Mouse (Mus musculus) skeletal muscle tissue, adult 2 months (tissue): ENCODE results near the gene Gm12216.
"Not testable (repeated sequence)": the region's sequence is repeated elsewhere in the genome, so short reads cannot be mapped to it uniquely, and the experiment has no call there.

Source experiments
- DNase-seq: peaks from one replicate; pipeline ENCODE4 v3.0.0-alpha.2; 2012; ENCODE audit warnings: low read depth, low spot score

Gene Gm12216

DNA sequence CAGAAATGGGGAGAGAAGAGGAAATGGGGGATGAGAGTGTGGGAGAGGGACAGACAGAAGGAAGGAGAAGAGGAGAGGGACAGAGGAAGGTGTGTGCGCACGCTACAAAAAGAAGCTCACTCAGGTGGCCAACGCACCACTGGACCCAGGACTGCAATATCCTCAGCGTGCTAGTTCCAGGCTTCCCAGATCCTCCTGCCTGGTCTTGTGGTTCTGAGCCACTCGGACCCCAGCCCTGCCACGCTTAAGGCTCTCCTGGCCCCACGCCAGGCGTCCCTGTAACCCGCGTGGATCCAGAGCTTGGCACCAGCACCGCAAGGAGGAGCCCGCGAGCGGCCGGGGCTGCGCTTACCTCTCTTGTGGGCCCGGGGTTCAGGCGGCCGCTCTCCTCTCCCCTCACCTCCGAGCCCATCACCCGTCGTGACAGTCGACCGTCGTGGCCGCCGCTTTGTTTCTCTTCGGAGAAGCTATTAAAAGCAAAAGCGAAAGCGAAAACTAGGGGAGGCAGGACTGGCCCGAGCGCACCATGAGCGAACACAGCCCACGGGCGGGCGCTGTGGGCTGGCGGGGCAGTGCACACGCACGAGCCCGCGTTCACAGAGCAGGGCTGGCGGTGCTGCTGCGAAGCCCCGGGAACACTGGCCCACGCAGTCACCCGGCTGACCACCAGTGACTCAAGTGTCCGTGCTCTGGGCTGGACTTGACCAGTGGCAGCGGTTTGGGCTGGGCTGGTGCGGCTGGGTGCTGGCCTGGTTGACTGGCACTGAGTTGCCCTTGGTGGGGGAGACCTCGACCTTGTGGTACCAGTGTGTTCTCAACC, at the start of gene Gm12216:
Gene Gm12216, minus strand, starts transcription at position 496 of the 820 bp plus-strand sequence.
- peak; percentile 36 for DNase-seq

DNA sequence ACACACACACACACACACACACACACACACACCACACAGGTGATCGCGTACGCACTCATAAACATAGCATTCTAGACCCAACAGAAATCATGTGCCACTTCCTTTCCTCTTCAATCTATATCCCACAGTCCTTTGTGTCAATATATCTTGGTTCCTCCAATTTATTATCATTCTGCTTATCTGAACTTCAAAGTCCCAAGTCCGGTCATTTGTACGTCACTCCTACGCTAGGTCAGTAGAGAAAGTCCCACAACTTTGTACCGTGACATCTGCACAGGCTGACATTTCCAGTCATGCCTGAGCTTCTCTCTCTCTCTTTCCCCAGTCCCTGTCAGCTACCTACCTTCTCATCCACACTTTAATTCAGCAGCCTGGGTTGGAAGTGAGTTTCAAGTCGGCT, 49.6 kb upstream of the Gm12216 start:
- no peak for DNase-seq

DNA sequence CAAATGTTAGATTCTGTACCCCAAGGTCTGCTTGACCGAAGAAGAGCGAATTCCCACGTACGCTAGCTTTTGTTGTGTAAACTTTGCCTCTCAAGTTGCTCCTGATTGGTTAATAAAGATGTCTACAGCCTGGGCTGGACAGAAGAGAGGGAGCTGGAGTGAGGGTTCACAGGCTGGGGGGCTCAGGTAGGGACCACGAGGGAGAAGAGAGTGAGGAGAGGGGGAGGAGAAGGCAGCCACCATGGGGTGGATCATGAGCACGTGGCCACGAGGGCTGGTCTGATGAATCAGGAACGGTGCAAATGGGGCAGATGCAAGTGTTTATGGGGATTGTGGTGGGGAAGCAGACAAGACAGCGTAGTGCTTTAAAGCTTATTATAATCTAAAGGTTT, 45.5 kb upstream of the Gm12216 start:
- no peak for DNase-seq

DNA sequence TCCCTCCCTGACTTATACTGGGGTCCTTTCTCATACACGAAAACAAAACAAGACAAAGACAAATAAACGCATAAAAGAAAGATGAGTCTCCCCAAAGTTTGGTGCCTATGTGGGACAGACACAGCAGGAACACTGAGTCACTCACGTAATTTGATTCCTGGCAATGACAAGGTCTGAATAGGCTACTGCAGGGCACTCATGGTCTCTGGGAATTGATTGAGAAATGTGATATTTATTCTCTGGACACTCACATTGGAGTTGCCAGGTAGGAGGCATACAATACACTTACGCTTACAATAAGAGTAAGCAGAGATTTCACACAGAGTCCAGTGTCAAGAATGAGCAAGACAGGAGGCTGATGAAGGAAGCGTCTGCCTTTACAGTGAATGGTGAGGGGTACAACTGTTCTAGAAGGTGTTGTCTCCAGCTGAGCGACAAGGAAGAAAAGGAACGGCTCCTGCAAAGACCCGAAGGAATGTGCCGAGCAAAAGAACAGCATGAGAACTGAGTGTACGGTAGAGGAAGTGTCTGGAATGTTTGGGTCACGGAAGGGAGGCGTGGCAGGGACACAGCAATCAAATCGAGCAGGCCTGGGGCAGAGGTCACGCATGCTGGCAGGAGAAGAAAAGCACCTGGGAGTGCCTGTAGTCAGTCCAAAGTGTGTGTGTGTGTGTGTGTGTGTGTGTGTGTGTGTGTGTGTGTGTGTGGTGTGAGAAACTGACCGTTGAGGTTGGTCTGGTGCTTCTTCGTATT, 44.9 kb upstream of the Gm12216 start:
- DNase-seq, result no peak

DNA sequence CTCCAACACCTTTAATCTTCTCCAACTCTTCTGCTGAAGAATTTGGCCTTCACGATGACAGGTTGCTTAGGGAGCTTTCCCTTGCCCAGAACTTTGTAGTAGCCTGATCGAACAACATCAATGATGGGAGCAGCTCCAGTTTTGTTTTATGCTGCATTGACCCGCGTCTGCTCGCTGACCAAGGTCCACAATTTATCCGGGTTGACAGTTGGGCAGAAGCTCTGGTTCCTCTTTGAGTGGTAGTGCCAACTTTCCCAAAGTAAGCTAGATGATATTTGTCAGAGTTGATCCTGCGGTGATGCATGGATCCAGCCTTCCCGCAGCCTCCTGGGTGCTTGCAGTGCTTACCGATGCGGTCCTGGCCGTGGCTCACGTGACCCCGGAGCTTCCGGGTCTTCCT, 43.7 kb upstream of the Gm12216 start:
- DNase-seq, result no peak

DNA sequence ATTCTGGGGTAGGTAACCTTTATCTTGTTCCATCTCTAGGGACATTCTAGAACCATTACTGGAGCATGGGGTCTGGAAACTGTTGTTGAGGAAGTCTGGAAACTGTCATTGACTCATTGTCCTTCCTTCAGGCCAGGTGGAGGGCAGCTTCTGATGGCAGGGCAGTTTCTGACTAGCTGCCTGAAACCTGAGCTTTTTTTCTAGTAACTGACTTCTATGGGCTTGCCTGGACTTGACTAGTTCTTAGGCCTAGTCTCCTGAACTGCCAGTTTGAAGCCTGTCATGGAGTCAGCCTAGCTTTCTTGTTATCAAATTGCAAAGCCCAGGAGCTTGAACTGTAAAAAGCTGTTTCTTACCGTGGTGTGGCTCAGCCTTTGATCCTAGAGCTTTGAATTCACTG, 41.9 kb upstream of the Gm12216 start:
- no peak for DNase-seq

DNA sequence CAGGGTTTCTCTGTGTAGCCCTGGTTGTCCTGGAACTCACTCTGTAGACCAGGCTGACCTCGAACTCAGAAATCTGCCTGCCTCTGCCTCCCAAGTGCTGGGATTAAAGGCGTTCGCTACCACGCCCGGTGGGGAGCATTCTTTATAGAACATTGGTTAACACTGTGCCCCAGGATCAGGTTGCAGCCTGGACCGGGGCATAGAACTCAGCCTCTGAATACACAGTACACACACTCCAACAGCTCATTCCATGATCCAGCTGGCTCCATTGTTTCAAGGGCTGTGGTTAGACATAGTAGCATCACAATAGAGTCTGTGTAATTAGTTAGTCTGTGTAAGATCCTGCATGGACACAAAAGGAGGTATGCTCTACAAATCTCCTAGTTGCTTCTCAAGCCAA, 40.9 kb upstream of the Gm12216 start:
- DNase-seq, result no peak

DNA sequence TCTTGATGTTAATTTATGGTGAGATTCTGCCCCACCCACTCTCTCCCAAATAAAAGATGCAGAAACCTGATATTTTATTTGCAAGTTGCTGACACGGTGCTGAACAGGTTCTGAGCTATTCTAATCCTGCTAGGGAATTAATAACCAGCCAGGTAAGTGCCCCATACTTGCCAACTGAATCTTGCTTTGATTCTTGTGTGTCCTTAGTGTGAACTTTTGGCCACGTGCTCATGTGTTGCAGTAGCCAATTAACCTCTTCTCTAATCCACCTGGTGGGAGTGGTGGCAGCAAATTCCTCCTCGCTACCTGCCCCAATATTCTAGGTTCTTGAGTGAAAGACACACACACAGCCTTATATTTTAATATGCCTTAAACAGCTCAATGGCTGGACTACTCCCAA, 39.9 kb upstream of the Gm12216 start:
- DNase-seq, result no peak

DNA sequence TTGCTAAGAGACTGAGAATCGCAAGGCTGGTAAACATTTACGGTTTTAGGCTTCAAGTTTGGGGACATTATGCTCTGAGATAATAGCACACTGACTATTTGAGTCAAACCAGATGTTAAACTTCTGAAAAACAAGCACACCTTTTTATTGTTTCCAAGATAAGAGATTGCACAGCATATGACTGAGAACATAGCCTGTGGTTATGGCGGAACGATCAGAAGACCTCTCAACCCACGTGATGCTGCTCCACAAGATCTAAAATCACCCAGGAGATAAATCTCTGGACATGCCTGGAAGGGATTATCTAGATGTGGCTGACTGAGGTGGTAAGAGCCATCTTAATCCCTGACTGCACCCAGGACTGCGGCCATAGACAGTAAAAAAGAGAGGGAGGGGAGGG, 37.9 kb upstream of the Gm12216 start:
- DNase-seq, result no peak

DNA sequence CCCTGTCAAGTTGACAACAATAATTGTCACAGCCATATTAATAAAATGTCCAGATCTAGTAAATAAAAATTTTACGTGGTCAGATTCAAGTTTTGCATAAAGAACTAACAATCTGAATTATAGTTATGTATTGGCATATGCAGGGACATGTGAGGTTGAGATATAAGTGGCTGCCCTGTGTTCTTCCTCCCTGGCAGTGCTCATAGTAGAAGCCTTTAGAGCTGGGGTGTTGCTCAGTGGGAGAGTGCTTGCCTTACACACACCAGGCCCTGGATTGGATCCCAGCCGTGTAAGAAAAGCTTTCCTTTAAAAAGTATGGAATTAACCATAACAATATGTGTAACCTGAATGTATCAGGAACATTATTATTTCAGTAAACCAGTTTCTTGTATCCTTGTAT, 34.4 kb upstream of the Gm12216 start:
- no peak for DNase-seq

DNA sequence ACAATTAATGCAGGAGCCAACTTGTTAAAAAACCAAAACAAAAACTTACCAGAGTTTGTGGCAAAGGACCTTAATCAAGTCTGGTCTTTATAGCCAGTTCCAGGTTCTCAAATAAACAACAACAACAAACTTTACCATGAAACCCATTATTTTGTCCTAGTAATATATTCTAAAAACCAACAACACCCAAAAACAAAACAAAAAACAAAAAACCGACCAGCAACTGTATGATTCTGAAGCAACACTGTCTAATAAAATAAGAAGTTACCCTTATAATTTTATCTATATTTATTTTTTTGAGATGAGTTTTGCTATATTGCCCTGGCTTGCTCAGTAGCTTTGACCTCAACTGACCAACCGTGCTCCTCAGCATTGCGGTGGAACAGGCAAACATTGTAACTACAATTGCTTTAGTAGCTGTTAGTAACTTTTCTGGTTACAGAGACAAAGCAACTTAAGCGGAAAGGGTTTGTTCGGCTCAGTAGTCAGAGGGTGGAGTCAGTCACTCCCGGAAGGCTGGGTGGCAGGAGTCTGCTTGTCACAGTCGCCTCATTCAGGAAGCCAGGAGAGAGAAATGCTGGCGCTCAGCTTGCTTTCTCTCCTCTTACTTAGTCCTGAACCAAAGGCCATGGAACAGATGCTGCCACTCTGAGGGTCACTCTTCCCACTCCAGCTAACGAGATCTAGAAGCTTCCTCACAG, 33.8 kb upstream of the Gm12216 start:
- peak; percentile 31 for DNase-seq

DNA sequence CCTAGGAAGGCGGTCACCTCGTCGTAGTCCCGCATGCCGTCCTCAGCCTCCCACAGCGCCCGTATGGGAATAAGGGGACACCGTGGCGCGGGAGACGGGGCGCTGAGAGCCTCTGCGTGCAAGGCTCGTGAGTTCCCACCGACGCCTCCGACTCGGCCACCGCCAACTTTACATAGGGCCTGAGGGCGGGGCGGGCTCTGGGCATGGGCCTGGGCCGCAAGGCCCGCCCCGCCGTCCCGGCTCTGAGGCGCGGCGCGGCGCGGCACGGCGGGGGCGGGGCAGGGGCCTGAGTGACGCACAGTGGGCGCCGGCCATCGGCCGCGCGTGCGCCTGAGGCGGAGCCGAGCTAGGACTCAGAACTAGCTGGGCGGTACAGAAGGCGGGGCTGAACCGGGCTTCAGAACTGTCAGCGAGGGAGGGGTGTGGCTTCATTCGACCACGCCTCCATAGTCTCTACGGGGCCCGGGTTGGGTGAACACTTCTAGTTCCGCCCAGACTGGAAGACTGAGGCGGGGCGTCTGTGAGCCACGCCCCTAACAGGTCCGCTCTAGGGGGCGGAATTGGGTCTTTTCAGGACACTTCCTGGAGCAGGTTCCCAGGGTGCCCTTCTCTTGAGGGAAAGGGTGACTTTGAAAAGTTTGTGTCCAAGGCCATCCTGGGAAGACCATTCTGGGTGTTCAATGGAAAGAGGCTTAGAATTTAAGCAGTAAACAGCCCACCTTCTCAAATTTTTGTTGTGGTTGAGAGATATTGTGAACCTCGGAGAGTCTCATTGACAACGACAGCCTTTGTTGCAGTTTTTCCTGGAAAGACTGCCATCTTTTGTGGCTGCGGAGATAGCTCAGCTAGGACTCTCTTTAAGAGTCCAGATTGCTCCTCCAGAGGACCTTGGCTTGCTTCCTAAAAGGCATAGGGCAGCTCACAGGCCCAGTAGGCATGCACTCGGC, 32.7 kb upstream of the Gm12216 start, which contains the start of gene Slc22a5:
Gene Slc22a5, minus strand, starts transcription at position 156 of the 947 bp plus-strand sequence.
- DNase-seq, result peak; percentile 99

DNA sequence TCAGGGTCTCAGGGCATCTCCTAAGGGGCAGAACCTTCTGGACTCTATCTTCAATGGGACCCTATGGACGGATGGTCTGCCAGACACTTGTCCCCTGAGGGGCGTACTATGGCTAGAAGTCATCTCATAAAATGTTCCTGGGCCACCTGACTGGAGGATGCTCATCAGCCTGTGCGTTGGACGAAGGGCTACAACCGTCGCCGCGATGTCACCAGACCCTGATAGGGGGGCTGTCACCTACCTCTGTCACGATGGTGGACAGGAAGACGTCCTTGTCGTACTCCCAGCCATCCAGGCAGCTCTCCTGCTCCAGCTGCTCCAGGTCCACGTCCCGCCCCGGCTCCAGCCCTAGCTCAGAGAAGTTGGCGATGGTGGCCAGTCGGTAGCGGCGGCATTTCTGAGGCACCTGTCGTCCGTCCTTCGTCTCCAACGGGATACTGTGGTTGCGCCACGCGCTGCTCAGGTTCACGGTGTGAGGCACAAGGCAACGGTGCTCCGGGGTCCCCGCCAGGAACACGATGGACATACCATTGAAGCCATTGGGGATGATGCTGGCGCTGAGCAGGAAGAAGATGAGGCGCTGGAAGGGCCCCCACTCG, 31.9 kb upstream of the Gm12216 start:
- DNase-seq, result peak; percentile 40

DNA sequence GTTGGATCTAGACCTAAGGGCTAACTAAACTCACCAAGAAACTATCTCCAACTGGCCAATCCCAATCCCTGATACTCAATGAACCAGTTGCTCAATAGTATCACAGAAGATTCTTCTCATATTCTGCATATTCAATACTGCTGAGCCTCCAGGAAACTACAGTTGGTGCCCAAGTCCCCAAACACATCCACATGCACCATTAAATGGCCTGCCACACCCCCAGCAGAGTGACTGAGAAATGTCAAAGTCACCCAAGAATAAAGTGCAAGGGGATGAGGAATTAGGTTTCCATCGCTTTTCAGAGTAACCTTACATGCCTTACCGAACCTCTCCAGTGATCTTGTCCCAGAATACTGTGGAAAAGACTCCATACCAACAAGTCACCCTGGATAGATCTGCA, 31.2 kb upstream of the Gm12216 start:
- DNase-seq, result no peak

DNA sequence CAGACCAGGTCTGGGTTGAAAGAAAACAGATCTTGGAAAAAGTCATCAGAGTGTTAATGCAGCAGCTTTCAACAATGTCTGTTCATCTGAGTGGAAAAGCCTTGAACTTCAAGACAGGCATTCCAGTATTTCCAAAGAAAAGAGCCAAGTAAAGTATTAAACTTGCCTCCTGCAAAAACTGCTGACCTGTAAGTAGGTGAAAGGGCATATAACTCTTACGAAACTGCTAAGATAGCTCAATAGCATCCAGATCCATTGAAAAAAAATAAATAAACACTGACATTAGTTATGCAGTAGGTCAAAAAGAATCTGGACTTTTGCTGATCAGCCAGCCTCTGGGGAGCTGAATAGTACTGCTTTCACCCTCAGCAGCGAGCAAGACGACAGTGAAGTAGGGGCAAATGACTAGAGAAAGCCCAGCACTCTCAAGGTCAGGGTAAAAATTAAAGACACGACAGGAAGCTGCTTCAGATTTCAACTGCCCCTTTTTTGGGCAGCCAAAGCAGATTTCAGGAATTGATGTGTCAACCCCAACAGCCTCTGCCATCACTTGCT, 30.1 kb upstream of the Gm12216 start:
- no peak for DNase-seq

DNA sequence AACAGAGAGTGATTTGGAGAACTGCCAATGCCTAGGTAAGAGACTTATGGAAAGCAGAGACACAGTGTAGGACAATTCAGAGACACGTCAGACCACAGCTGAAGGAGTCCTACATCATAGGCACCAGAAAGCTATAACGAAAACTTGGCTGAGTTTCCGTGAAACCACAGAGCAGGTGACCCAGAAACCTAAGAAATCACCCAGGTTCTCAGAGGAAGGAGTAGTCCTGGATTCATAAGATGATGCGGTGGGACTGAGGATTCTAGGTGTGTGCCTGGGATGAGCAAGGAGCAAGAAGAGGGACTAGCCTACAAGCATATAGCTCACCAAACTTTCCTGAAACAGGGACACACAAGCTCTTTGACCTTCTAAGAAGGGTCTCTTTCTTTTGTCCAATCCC, 29.2 kb upstream of the Gm12216 start:
- no peak for DNase-seq

DNA sequence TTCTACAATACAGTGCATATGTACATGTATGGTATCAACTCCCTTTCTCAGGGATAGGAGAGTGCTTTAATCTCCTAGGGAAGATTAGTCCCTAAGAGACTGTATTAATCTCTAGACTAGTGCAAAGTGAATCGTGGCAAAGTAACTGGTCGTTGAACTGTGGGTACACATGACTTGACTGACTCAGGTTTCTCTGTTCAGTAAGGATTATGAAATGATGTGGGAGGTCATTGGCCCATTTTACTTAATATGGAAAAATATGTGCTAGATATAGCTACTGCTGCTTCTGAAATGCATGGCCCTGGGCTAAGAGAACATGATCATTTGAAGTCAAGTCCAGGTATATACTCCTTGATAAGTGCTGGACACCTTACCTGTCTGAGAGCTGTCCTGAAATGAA, 24.2 kb upstream of the Gm12216 start:
- DNase-seq, result no peak

DNA sequence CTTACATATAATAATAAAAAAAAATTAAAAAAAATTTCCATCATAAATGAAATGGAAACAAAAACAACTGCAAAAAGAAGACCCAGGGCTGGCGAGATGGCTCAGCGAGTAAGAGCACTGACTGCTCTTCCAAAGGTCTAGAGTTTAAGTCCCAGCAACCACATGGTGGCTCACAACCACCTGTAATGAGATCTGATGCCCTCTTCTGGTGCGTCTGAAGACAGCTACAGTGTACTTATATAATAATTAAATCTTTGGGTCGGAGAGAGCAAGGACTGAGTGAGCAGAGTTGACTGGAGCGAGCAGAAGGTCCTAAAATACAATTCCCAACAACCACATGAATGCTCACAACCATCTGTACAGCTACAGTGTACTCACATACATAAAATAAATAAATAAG, 19.0 kb upstream of the Gm12216 start:
- not testable (repeated sequence) for DNase-seq

DNA sequence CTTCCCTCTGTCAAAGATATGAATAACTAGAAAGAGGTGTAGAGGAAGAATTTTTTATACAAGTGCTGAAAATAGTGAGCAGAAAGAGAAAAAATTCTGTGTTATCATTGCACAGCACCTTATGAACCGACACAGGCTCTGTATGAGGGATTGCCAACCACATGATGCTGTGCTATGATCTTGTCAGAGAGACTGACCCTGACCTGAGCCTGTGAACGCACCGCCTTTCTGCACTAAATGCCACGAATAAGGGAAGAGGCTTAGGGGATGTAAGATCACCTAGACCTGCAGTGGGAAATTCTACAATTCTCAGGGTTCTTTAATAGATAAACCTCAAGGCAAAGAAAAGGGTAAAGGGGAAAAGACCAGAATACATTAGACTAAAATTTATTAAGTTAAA, 17.4 kb upstream of the Gm12216 start:
- DNase-seq, result no peak

DNA sequence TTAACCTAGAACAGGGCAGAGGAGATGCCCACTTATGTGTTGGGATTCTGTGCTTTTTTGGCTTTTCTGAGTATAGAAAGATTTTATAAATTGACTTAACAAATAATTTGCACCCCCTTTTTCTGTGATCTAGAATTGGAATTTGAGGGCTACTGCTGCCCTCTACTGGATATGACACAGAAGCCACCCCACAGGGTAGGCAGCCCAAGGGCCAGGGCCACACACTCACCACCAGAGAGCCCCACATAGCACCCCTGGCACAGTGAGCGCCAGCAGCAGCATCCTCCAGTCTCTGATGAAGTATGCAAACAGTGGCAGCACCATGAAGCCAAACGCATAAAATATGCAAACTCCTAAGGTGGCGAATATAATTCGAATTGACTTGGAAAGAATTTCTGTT, 15.7 kb upstream of the Gm12216 start:
- no peak for DNase-seq
